Mouse (Mus musculus): ENCODE results near the gene Popdc2. TPM values are rescaled to one million over a fixed set of nuclear protein-coding genes. Genes with fewer than 3 reads are reported as not detected.
A peak's percentile ranks its signal among the peaks of the same experiment; 100 is the strongest.

Popdc2 gene
- polyA plus RNA-seq, 1 experiment from 2014 or later: 0.23 TPM

GRCm38 (mm10) chr16:38371705-38372296 is 9.8 kb downstream of the Popdc2 start:
- ATAC-seq: no peak
- Histone ChIP-seq H3K4me2 (no peak overlapping the region), H3K4me3 (no peak overlapping the region), H3K27me3 (no peaks in the 10 kb centered on the region), H3K9me3 (replicated peaks) (no peaks in the 10 kb centered on the region), H3K27ac (no peak overlapping the region), H3K9ac (no peak overlapping the region), H3K4me1 (peaks cover 6% of the 10 kb centered on the region; the same call in 1 of the 2 replicates), H3K36me3 (ENCODE audit: poor library complexity, severe bottlenecking) (no peaks in the 10 kb centered on the region)
- 87% methylated on average over 15 of the region's 15 CpGs for WGBS

GRCm38 (mm10) chr16:38372876-38373275 is 10.9 kb downstream of the Popdc2 start:
- H3K4me2 ChIP-seq: no peak overlapping the region

GRCm38 (mm10) chr16:38373439-38373838 is 11.4 kb downstream of the Popdc2 start:
- Histone ChIP-seq H3K9me3 (replicated peaks) (no peaks in the 10 kb centered on the region), H3K27ac (no peak overlapping the region), H3K4me1 (peaks cover 6% of the 10 kb centered on the region; the same call in 1 of the 2 replicates), H3K4me2 (no peak overlapping the region), H3K9ac (no peak overlapping the region), H3K36me3 (ENCODE audit: poor library complexity, severe bottlenecking) (no peaks in the 10 kb centered on the region), H3K4me3 (no peak overlapping the region), H3K27me3 (no peaks in the 10 kb centered on the region)
- no peak for ATAC-seq
- WGBS: 80% methylated on average over 10 of the region's 10 CpGs

More at GRCm38 (mm10) chr16:38372876-38373275, 10.9 kb downstream of the Popdc2 start:
- no peaks in the 10 kb centered on the region for H3K36me3 ChIP-seq (ENCODE audit: poor library complexity, severe bottlenecking)
- H3K9ac ChIP-seq: no peak overlapping the region
- no peak overlapping the region for H3K27ac ChIP-seq
- WGBS: 90% methylated on average over 4 of the region's 4 CpGs
- peaks cover 6% of the 10 kb centered on the region; the same call in 1 of the 2 replicates for H3K4me1 ChIP-seq
- ATAC-seq: no peak
- no peaks in the 10 kb centered on the region for H3K27me3 ChIP-seq
- H3K9me3 ChIP-seq (replicated peaks): no peaks in the 10 kb centered on the region
- no peak overlapping the region for H3K4me3 ChIP-seq

DNA sequence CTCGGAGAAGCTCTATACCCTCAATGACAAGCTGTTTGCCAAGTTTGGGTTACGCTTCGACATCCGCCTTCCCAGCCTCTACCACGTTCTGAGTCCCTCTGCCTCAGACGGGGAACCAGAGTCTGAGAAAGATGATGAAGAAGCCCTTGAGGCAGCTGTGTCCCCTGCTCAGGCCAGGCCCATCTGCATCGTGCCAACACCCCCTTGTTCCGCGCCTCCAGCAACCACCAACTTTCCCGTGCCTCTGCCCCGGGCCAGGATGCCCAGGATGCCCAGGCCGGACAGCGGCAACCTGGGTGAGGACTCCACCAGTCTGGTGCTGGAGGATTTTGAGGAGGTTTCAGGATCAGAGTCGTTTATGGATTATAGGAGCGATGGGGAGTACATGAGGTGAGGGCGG is 11.9 kb downstream of the Popdc2 start:
- H3K4me1 ChIP-seq: peaks cover 6% of the 10 kb centered on the region; the same call in 1 of the 2 replicates
- no peak for ATAC-seq
- no peaks in the 10 kb centered on the region for H3K27me3 ChIP-seq
- H3K9me3 ChIP-seq (replicated peaks): no peaks in the 10 kb centered on the region
- no peaks in the 10 kb centered on the region for H3K36me3 ChIP-seq (ENCODE audit: poor library complexity, severe bottlenecking)
- no peak overlapping the region for H3K27ac ChIP-seq
- H3K4me2 ChIP-seq: no peak overlapping the region; the same call in 1 of the 2 replicates
- no peak overlapping the region for H3K4me3 ChIP-seq
- no peak overlapping the region for H3K9ac ChIP-seq
- 84% methylated on average over 16 of the region's 16 CpGs for WGBS

DNA sequence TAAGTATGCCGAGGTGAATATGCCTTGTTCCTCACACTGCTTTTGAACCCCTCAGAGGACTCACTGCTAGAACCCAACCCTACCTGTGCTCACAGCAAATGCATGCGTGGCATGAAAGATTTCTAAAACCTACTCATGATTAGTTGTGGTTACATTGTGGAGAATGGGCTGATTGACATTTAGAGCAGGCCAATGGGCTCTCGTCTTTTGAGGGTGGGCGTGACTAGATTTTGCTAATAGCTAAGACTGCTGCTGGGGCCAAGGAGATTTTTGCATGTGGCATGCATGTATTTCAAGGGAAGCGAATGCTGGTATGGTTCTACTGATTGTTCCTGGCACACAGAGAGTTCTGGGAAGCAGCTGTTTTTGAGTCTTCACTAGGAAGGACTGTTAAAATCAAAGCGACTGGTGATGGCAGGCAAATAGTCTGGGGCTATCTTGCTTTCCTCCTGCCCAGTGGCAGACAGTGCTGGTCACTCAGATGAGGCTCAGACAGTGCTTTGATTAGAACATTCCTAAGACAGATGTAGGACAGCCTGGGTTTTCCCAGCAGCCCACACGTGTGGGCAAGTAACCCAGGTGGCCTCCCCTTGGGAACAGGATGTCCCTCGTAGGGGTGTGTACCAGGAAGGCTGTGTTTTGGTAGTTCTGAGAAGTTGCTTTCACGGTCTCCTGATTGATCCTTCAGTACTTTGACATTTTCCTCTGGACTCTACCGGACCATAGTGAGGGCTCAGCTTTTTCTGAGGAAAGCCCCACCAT is 12.6 kb downstream of the Popdc2 start:
- Histone ChIP-seq H3K27ac (no peak overlapping the region), H3K4me2 (no peak overlapping the region; the same call in 1 of the 2 replicates), H3K9ac (no peak overlapping the region), H3K27me3 (no peaks in the 10 kb centered on the region), H3K36me3 (ENCODE audit: poor library complexity, severe bottlenecking) (no peaks in the 10 kb centered on the region), H3K4me1 (peaks cover 6% of the 10 kb centered on the region; the same call in 1 of the 2 replicates), H3K9me3 (replicated peaks) (no peaks in the 10 kb centered on the region), H3K4me3 (no peak overlapping the region)
- WGBS: 84% methylated on average over 10 of the region's 10 CpGs
- ATAC-seq: no peak

DNA sequence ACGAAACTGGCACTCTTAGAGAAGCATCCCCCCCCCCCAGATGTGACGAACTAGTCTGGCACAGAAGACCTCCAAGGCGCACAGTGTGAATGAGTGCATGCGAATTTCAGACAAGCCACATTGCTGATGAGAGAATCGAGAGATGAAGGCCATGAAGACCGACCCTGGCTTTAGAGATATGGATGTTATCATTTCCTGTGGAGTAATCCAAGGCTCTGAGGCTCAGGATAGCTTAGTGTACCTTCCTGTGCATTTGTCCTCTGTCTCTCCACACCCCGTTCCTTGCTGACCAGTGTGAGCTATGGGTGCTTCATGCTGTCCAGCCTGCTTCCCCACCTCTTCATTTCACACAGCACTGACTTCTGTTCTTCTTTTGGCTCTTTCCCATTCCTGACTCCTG is 13.2 kb downstream of the Popdc2 start:
- WGBS: 84% methylated on average over 7 of the region's 7 CpGs
- Histone ChIP-seq H3K27me3 (no peaks in the 10 kb centered on the region), H3K9me3 (replicated peaks) (no peaks in the 10 kb centered on the region), H3K36me3 (ENCODE audit: poor library complexity, severe bottlenecking) (no peaks in the 10 kb centered on the region), H3K9ac (no peak overlapping the region), H3K4me1 (peaks cover 6% of the 10 kb centered on the region; the same call in 1 of the 2 replicates), H3K4me2 (no peak overlapping the region), H3K27ac (no peak overlapping the region), H3K4me3 (no peak overlapping the region)
- no peak for ATAC-seq

- ATAC-seq: peak; percentile 93
- no peak overlapping the region; the same call in 1 of the 2 replicates for H3K27ac ChIP-seq
These were observed 14.3 kb downstream of the Popdc2 start for GRCm38 (mm10) chr16:38376163-38376840.

GRCm38 (mm10) chr16:38376841-38377249 is 14.8 kb downstream of the Popdc2 start:
- Histone ChIP-seq H3K27me3 (no peaks in the 10 kb centered on the region), H3K4me2 (peak overlapping the region; percentile 55), H3K4me1 (peaks cover 6% of the 10 kb centered on the region; the same call in 1 of the 2 replicates), H3K9me3 (replicated peaks) (no peaks in the 10 kb centered on the region), H3K27ac (no peak overlapping the region; the same call in 1 of the 2 replicates), H3K4me3 (peak overlapping the region; percentile 27), H3K9ac (peak overlapping the region; percentile 56), H3K36me3 (ENCODE audit: poor library complexity, severe bottlenecking) (no peaks in the 10 kb centered on the region)
- 58% methylated on average over 8 of the region's 8 CpGs for WGBS
- ATAC-seq: peak; percentile 42

More at GRCm38 (mm10) chr16:38376163-38376840, 14.3 kb downstream of the Popdc2 start:
- Histone ChIP-seq H3K27me3 (no peaks in the 10 kb centered on the region), H3K9ac (peak overlapping the region; percentile 56), H3K4me2 (peak overlapping the region; percentile 55), H3K9me3 (replicated peaks) (no peaks in the 10 kb centered on the region), H3K36me3 (ENCODE audit: poor library complexity, severe bottlenecking) (no peaks in the 10 kb centered on the region), H3K4me3 (peak overlapping the region; percentile 27), H3K4me1 (peaks cover 6% of the 10 kb centered on the region; the same call in 1 of the 2 replicates)
- WGBS: 28% methylated on average over 17 of the region's 17 CpGs

DNA sequence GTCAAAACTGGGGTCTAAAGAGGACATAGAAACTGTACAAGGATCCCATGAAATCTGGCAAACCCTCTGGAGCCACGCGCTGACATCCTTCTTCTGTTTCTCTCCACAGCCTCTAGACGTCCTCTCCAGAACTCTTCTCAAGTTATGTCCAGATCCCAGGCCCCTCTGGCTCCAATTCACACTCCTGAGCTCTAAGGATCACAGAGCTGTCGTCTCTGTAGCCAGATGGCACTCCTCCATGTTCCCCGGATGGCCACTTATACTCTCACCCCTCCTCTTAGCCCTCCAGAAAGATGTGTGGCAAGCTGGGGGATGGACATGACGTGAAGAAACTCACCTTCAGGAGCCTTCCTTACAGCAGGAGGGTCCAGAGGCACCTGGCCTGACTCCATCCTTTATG is 15.5 kb downstream of the Popdc2 start:
- WGBS: 85% methylated on average over 6 of the region's 6 CpGs

DNA sequence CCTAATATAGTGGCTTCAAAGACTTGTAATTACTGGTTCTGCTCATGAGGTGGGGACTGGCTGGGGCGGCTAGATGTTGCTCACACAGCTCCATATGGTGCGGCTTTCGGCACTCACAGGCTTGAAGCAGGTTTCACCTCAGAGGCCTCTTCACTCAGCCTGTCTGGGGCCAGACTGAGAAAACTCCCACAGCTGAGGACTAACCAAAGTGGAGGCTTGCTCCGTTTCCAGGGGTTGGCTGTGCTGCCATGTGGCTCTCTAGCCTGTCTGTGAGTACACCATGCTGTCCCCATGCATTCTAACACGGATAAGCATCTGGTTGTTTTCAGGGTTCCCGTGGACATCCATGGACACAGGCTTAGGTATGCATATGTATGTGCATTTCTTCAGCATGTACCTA is 16.6 kb downstream of the Popdc2 start:
- WGBS: 87% methylated on average over 6 of the region's 6 CpGs
- ATAC-seq: no peak

More for the DNA sequence above, 15.5 kb downstream of the Popdc2 start:
- no peaks in the 10 kb centered on the region for H3K9me3 ChIP-seq (replicated peaks)
- peaks cover 6% of the 10 kb centered on the region; the same call in 1 of the 2 replicates for H3K4me1 ChIP-seq
- H3K36me3 ChIP-seq (ENCODE audit: poor library complexity, severe bottlenecking): no peaks in the 10 kb centered on the region
- H3K4me3 ChIP-seq: no peak overlapping the region
- no peaks in the 10 kb centered on the region for H3K27me3 ChIP-seq
- no peak overlapping the region for H3K9ac ChIP-seq
- no peak for ATAC-seq
- no peak overlapping the region for H3K4me2 ChIP-seq
- H3K27ac ChIP-seq: no peak overlapping the region

DNA sequence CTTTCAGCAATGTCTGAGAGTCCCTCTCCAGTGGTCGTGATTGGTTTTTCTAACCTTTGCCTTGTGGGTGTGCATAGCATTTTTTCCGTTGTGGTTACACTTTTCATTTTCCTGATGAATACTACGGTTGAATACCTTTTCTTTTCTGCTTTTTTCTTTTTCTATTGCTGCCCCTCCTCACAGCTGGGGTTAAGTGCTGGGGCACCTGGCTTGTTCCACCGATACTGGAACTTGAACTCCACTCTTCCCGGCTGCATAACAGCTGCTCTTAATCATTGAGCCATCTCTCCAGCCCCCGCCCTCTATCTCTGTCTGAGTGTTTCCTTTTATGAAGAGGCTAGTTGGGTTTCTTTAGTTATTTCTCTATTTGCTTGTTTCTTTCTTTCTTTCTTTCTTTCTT is 17.1 kb downstream of the Popdc2 start:
- Histone ChIP-seq H3K9me3 (replicated peaks) (no peaks in the 10 kb centered on the region), H3K36me3 (ENCODE audit: poor library complexity, severe bottlenecking) (no peaks in the 10 kb centered on the region), H3K9ac (no peak overlapping the region), H3K4me3 (no peak overlapping the region), H3K4me2 (no peak overlapping the region), H3K4me1 (peaks cover 6% of the 10 kb centered on the region; the same call in 1 of the 2 replicates), H3K27ac (no peak overlapping the region), H3K27me3 (no peaks in the 10 kb centered on the region)
- WGBS: 52% methylated on average over 6 of the region's 6 CpGs
- no peak for ATAC-seq

More for the DNA sequence above, 16.6 kb downstream of the Popdc2 start:
- Histone ChIP-seq H3K4me1 (peaks cover 6% of the 10 kb centered on the region; the same call in 1 of the 2 replicates), H3K36me3 (ENCODE audit: poor library complexity, severe bottlenecking) (no peaks in the 10 kb centered on the region), H3K9ac (no peak overlapping the region), H3K27ac (no peak overlapping the region), H3K4me3 (no peak overlapping the region), H3K27me3 (no peaks in the 10 kb centered on the region), H3K9me3 (replicated peaks) (no peaks in the 10 kb centered on the region), H3K4me2 (no peak overlapping the region)

GRCm38 (mm10) chr16:38379493-38379892 is 17.5 kb downstream of the Popdc2 start:
- Histone ChIP-seq H3K4me2 (no peak overlapping the region), H3K9me3 (replicated peaks) (no peaks in the 10 kb centered on the region), H3K4me3 (no peak overlapping the region), H3K36me3 (ENCODE audit: poor library complexity, severe bottlenecking) (no peaks in the 10 kb centered on the region), H3K4me1 (peaks cover 6% of the 10 kb centered on the region; the same call in 1 of the 2 replicates), H3K9ac (no peak overlapping the region), H3K27ac (no peak overlapping the region), H3K27me3 (no peaks in the 10 kb centered on the region)
- 59% methylated on average over 3 of the region's 3 CpGs for WGBS
- no peak for ATAC-seq
